Mouse (Mus musculus): ENCODE measurements around the gene Git1. TPM values are rescaled to one million over a fixed set of nuclear protein-coding genes. Genes with fewer than 3 reads are reported as not detected.
A peak's percentile ranks its signal among the peaks of the same experiment; 100 is the strongest.

Gene Git1
- polyA plus RNA-seq, 1 experiment from 2014 or later: 9.7 TPM

- no peak for ATAC-seq (ENCODE audit: insufficient read depth, low FRiP score, low read depth)
- Histone ChIP-seq H3K27ac (no peak overlapping the region), H3K9me3 (no peaks in the 10 kb centered on the region), H3K36me3 (peaks cover 58% of the 10 kb centered on the region), H3K4me1 (peaks cover 23% of the 10 kb centered on the region), H3K27me3 (replicated peaks) (no peaks in the 10 kb centered on the region), H3K4me3 (replicated peaks) (no peak overlapping the region), H3K9ac (no peak overlapping the region), H3K4me2 (no peak overlapping the region)
- 92% methylated on average over 19 of the region's 19 CpGs for WGBS
Observed at GRCm38 (mm10) chr11:77504377-77504776, 11.0 kb downstream of the Git1 start.

- Histone ChIP-seq H3K4me1 (peaks cover 16% of the 10 kb centered on the region), H3K27me3 (replicated peaks) (no peaks in the 10 kb centered on the region), H3K27ac (no peak overlapping the region), H3K4me3 (replicated peaks) (no peak overlapping the region), H3K36me3 (peaks cover 51% of the 10 kb centered on the region), H3K9ac (no peak overlapping the region), H3K9me3 (no peaks in the 10 kb centered on the region), H3K4me2 (no peak overlapping the region)
- no peak for ATAC-seq (ENCODE audit: insufficient read depth, low FRiP score, low read depth)
- 86% methylated on average over 22 of the region's 22 CpGs for WGBS
Observed at GRCm38 (mm10) chr11:77505291-77505980, 12.1 kb downstream of the Git1 start.

- Histone ChIP-seq H3K4me2 (no peak overlapping the region), H3K4me1 (peaks cover 14% of the 10 kb centered on the region), H3K4me3 (replicated peaks) (no peak overlapping the region), H3K27me3 (replicated peaks) (no peaks in the 10 kb centered on the region), H3K27ac (no peak overlapping the region), H3K9me3 (no peaks in the 10 kb centered on the region), H3K9ac (no peak overlapping the region), H3K36me3 (peaks cover 51% of the 10 kb centered on the region)
- no peak for ATAC-seq (ENCODE audit: insufficient read depth, low FRiP score, low read depth)
- WGBS: 75% methylated on average over 14 of the region's 14 CpGs
Observed at GRCm38 (mm10) chr11:77506273-77506672, 12.9 kb downstream of the Git1 start.

GRCm38 (mm10) chr11:77506941-77507340 is 13.6 kb downstream of the Git1 start:
- 84% methylated on average over 6 of the region's 6 CpGs for WGBS
- Histone ChIP-seq H3K9ac (no peak overlapping the region), H3K27ac (no peak overlapping the region), H3K9me3 (no peaks in the 10 kb centered on the region), H3K4me3 (replicated peaks) (no peak overlapping the region), H3K36me3 (peaks cover 51% of the 10 kb centered on the region), H3K4me2 (no peak overlapping the region), H3K4me1 (peaks cover 14% of the 10 kb centered on the region), H3K27me3 (replicated peaks) (no peaks in the 10 kb centered on the region)
- ATAC-seq (ENCODE audit: insufficient read depth, low FRiP score, low read depth): no peak

GRCm38 (mm10) chr11:77507426-77507825 is 14.1 kb downstream of the Git1 start:
- 75% methylated on average over 4 of the region's 4 CpGs for WGBS
- Histone ChIP-seq H3K27me3 (replicated peaks) (no peaks in the 10 kb centered on the region), H3K9me3 (no peaks in the 10 kb centered on the region), H3K4me2 (no peak overlapping the region), H3K36me3 (peaks cover 49% of the 10 kb centered on the region), H3K9ac (no peak overlapping the region), H3K4me1 (peaks cover 17% of the 10 kb centered on the region), H3K27ac (no peak overlapping the region), H3K4me3 (replicated peaks) (no peak overlapping the region)
- ATAC-seq (ENCODE audit: insufficient read depth, low FRiP score, low read depth): no peak

- peak overlapping the region; percentile 37 for H3K4me3 ChIP-seq (replicated peaks)
- no peaks in the 10 kb centered on the region for H3K9me3 ChIP-seq
- no peaks in the 10 kb centered on the region for H3K27me3 ChIP-seq (replicated peaks)
- peaks cover 39% of the 10 kb centered on the region for H3K36me3 ChIP-seq
- H3K4me2 ChIP-seq: peak overlapping the region; percentile 74
- H3K4me1 ChIP-seq: peaks cover 11% of the 10 kb centered on the region
- H3K27ac ChIP-seq: peak overlapping the region; percentile 9; the same call in 1 of the 2 replicates
- WGBS: 23% methylated on average over 49 of the region's 49 CpGs
- ATAC-seq (ENCODE audit: insufficient read depth, low FRiP score, low read depth): peak; percentile 23; the same call in 1 of the 2 replicates
- H3K9ac ChIP-seq: peak overlapping the region; percentile 35; the same call in 1 of the 2 replicates
Observed at GRCm38 (mm10) chr11:77508068-77509021, 15.0 kb downstream of the Git1 start.

- H3K4me3 ChIP-seq (replicated peaks): no peak overlapping the region
- no peak overlapping the region for H3K9ac ChIP-seq
- no peak for ATAC-seq (ENCODE audit: insufficient read depth, low FRiP score, low read depth)
- H3K4me2 ChIP-seq: no peak overlapping the region
- no peak overlapping the region for H3K27ac ChIP-seq
- WGBS: 70% methylated on average over 5 of the region's 5 CpGs
- peaks cover 33% of the 10 kb centered on the region for H3K4me1 ChIP-seq
- 0 out of 2 replicates have a peak, but pooled peaks cover 7% of the 10 kb centered on the region for H3K27me3 ChIP-seq (replicated peaks)
- H3K36me3 ChIP-seq: peaks cover 11% of the 10 kb centered on the region
- no peaks in the 10 kb centered on the region for H3K9me3 ChIP-seq
Observed at GRCm38 (mm10) chr11:77511336-77511735, 18.0 kb downstream of the Git1 start.

GRCm38 (mm10) chr11:77512891-77513810 is 19.8 kb downstream of the Git1 start:
- Histone ChIP-seq H3K4me1 (peaks cover 32% of the 10 kb centered on the region), H3K27ac (peak overlapping the region; percentile 86), H3K9ac (peak overlapping the region; percentile 67; the same call in 1 of the 2 replicates), H3K27me3 (replicated peaks) (0 out of 2 replicates have a peak, but pooled peaks cover 7% of the 10 kb centered on the region), H3K4me2 (peak overlapping the region; percentile 92), H3K4me3 (replicated peaks) (peak overlapping the region; percentile 71), H3K36me3 (no peaks in the 10 kb centered on the region), H3K9me3 (no peaks in the 10 kb centered on the region)
- WGBS: under 1% methylated on average over 70 of the region's 84 CpGs
- peak; percentile 75 for ATAC-seq (ENCODE audit: insufficient read depth, low FRiP score, low read depth)

GRCm38 (mm10) chr11:77513811-77514170 is 20.4 kb downstream of the Git1 start:
- 0 out of 2 replicates have a peak, but pooled peaks cover 7% of the 10 kb centered on the region for H3K27me3 ChIP-seq (replicated peaks)
- no peaks in the 10 kb centered on the region for H3K9me3 ChIP-seq
- H3K4me2 ChIP-seq: peak overlapping the region; percentile 92
- peaks cover 27% of the 10 kb centered on the region for H3K4me1 ChIP-seq
- peak overlapping the region; percentile 7 for H3K27ac ChIP-seq
- whole genome bisulfite sequencing: 16% methylated on average over 10 of the region's 10 CpGs
- H3K36me3 ChIP-seq: no peaks in the 10 kb centered on the region
- ATAC-seq (ENCODE audit: insufficient read depth, low FRiP score, low read depth): no peak
- peak overlapping the region; percentile 71 for H3K4me3 ChIP-seq (replicated peaks)
- H3K9ac ChIP-seq: no peak overlapping the region

- no peaks in the 10 kb centered on the region for H3K36me3 ChIP-seq
- peaks cover 27% of the 10 kb centered on the region for H3K4me1 ChIP-seq
- peak overlapping the region; percentile 92 for H3K4me2 ChIP-seq
- H3K9ac ChIP-seq: peak overlapping the region; percentile 20; the same call in 1 of the 2 replicates
- 0 out of 2 replicates have a peak, but pooled peaks cover 7% of the 10 kb centered on the region for H3K27me3 ChIP-seq (replicated peaks)
- WGBS: 17% methylated on average over 19 of the region's 19 CpGs
- H3K9me3 ChIP-seq: no peaks in the 10 kb centered on the region
- peak overlapping the region; percentile 71 for H3K4me3 ChIP-seq (replicated peaks)
- no peak for ATAC-seq (ENCODE audit: insufficient read depth, low FRiP score, low read depth)
- H3K27ac ChIP-seq: no peak overlapping the region
Observed at GRCm38 (mm10) chr11:77514281-77514831, 21.0 kb downstream of the Git1 start.
